Mouse (Mus musculus): ENCODE data around the gene Mlec. TPM values are rescaled to one million over a fixed set of nuclear protein-coding genes. Genes with fewer than 3 reads are reported as not detected.
"Not testable (repeated sequence)": the region's sequence is repeated elsewhere in the genome, so short reads cannot be mapped to it uniquely, and the experiment has no call there.

The Mlec gene
- total RNA-seq, 2 experiments from 2014 or later: 86.2 to 87.5 TPM

GRCm38 (mm10) chr5:115182925-115183324 lies 24.9 kb upstream of the Mlec start:
- DNase-seq (ENCODE audit: low spot score in 2 of 2): no peak
- intact Hi-C loops (cut with DNase I): no loop called here

- intact Hi-C loops (cut with DNase I): no loop called here
- DNase-seq (ENCODE audit: low spot score in 2 of 2): no peak
These were observed 23.4 kb upstream of the Mlec start for GRCm38 (mm10) chr5:115181248-115181940.

- no peak for DNase-seq (ENCODE audit: low spot score in 2 of 2)
- intact Hi-C loops (cut with DNase I): no loop called here
These were observed 21.6 kb upstream of the Mlec start for GRCm38 (mm10) chr5:115179596-115179995.

GRCm38 (mm10) chr5:115177866-115178265 lies 19.9 kb upstream of the Mlec start:
- intact Hi-C loops (cut with DNase I): no loop called here

GRCm38 (mm10) chr5:115174554-115174953 lies 16.6 kb upstream of the Mlec start:
- intact Hi-C loops (cut with DNase I): no loop called here

More at GRCm38 (mm10) chr5:115177866-115178265, 19.9 kb upstream of the Mlec start:
- DNase-seq (ENCODE audit: low spot score in 2 of 2): no peak

GRCm38 (mm10) chr5:115170150-115170549 lies 12.2 kb upstream of the Mlec start:
- DNase-seq (ENCODE audit: low spot score in 2 of 2): no peak
- intact Hi-C loops (cut with DNase I): no loop called here

More at GRCm38 (mm10) chr5:115174554-115174953, 16.6 kb upstream of the Mlec start:
- no peak for DNase-seq (ENCODE audit: low spot score in 2 of 2)

GRCm38 (mm10) chr5:115168641-115169415 lies 10.8 kb upstream of the Mlec start:
- intact Hi-C loops (cut with DNase I): no loop called here
- DNase-seq (ENCODE audit: low spot score in 2 of 2): no peak

GRCm38 (mm10) chr5:115167396-115167795 lies 9.4 kb upstream of the Mlec start:
- no peak for DNase-seq (ENCODE audit: low spot score in 2 of 2)
- intact Hi-C loops (cut with DNase I): no loop called here

- intact Hi-C loops (cut with DNase I): no loop called here
These were observed 8.8 kb upstream of the Mlec start for GRCm38 (mm10) chr5:115166815-115167194.

GRCm38 (mm10) chr5:115165895-115166814 lies 8.2 kb upstream of the Mlec start:
- DNase-seq (ENCODE audit: low spot score in 2 of 2): no peak
- intact Hi-C loops (cut with DNase I): no loop called here

More at GRCm38 (mm10) chr5:115166815-115167194, 8.8 kb upstream of the Mlec start:
- DNase-seq (ENCODE audit: low spot score in 2 of 2): no peak

GRCm38 (mm10) chr5:115165351-115165750 lies 7.4 kb upstream of the Mlec start:
- intact Hi-C loops (cut with DNase I): no loop called here
- no peak for DNase-seq (ENCODE audit: low spot score in 2 of 2)

- DNase-seq (ENCODE audit: low spot score in 2 of 2); intact Hi-C loops (cut with DNase I): not testable (repeated sequence)
These were observed 6.5 kb upstream of the Mlec start for GRCm38 (mm10) chr5:115164446-115164845.

GRCm38 (mm10) chr5:115163563-115163962 lies 5.6 kb upstream of the Mlec start:
- peak in 1 of 2 experiments; percentile 65 for DNase-seq (ENCODE audit: low spot score in 2 of 2)
- intact Hi-C loops (cut with DNase I): no loop called here

GRCm38 (mm10) chr5:115161940-115162279 lies 3.9 kb upstream of the Mlec start:
- DNase-seq (ENCODE audit: low spot score in 2 of 2); intact Hi-C loops (cut with DNase I): not testable (repeated sequence)

- intact Hi-C loops (cut with DNase I): no loop called here
- DNase-seq (ENCODE audit: low spot score in 2 of 2): no peak
These were observed 3.3 kb upstream of the Mlec start for GRCm38 (mm10) chr5:115161064-115161939.

GRCm38 (mm10) chr5:115160655-115161054 lies 2.7 kb upstream of the Mlec start:
- DNase-seq (ENCODE audit: low spot score in 2 of 2): no peak
- intact Hi-C loops (cut with DNase I): no loop called here

GRCm38 (mm10) chr5:115159165-115159564 lies 1.2 kb upstream of the Mlec start:
- intact Hi-C loops (cut with DNase I): loop anchor here (2.0 to 5.0 kb wide), 3 partner anchors 34 to 182 kb away; no protein-coding TSS in a partner anchor
- DNase-seq (ENCODE audit: low spot score in 2 of 2): no peak

- DNase-seq (ENCODE audit: low spot score in 2 of 2): no peak
- intact Hi-C loops (cut with DNase I): loop anchor here (5.0 kb wide), 1 partner anchor 180 kb away; no protein-coding TSS in a partner anchor
These were observed 918 bp downstream of the Mlec start for GRCm38 (mm10) chr5:115156933-115157589.
